Mouse (Mus musculus): ENCODE results near the gene Nhsl2.
"Not testable (repeated sequence)": the region's sequence is repeated elsewhere in the genome, so short reads cannot be mapped to it uniquely, and the experiment has no call there.

Gene Nhsl2

GRCm38 (mm10) chrX:101849281-101849821 lies at the start of gene Nhsl2:
Gene Nhsl2, plus strand, starts transcription at chrX:101849385.
- DNase-seq, result peak; percentile 24

DNA sequence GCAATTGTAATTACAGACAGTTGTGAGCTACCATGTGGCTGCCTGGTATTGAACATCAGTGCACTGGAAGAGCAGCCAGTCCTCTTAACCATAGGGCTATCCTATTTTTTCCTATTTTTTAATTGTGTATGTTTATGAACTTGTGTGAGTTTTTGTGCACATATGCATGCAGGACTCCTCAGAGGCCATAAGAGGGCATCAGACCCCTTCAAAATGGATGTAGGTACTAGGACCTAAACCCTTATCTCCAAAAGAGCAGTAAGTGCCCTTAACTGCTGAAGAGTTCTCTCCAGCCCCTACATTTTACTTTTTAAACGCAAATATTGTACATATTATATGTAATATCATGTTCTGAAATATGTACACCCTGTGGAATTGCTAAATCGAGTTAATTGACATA lies 43.7 kb upstream of the Nhsl2 start:
- DNase-seq, result no peak

- DNase-seq, result no peak
These were observed 37.4 kb upstream of the Nhsl2 start for GRCm38 (mm10) chrX:101811750-101812149.

DNA sequence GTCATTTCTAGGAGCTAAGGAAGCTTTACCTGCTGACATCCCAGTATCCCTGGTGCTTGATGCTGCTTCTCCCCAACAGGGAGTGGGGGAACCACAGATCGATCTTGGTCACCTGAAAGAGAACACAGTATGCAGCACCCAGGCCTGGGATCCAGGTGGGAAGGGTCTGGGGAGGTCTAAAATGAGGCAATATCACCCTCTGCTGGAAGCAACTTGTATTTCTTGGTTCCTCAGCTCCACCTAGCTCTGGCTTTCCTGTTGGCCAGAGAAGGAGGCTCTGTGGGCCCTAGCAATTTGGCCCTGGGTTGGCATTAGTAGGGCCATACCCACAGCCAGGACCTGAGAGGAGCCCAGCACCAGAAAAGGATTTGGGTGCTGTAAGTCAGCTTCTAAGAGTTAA lies 30.0 kb upstream of the Nhsl2 start:
- DNase-seq, result no peak

- not testable (repeated sequence) for DNase-seq
These were observed 29.2 kb upstream of the Nhsl2 start for GRCm38 (mm10) chrX:101819980-101820379.

DNA sequence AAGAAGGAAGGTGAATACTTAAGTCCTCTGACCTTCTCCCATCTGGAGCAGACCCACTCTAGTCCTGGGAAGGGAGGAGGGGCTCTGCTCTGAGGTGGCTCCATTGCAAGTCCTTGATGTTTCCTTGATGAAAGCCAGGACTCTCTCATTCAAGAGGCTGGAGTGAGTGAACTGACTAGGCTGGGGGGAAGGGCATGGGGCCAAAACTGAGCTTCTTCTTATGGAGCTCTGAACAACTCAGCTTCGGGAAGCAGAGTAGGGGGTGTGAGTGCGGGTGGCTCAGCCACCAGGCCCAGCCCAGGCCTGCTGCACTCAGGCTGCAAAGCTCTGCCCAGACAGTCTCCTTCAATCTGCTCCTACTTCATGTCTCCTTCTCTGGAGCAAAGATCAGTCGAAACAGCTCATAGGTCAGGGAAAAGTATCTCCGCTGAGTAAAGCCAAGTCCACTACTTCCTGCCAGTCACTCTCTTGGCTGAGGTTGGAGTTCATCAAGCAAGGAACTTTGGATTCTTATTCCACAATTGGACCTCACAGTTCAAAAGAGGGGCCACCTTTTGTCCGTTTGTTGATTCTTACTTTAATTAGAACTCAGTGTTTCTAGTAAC lies 1.9 kb upstream of the Nhsl2 start:
- DNase-seq, result no peak

DNA sequence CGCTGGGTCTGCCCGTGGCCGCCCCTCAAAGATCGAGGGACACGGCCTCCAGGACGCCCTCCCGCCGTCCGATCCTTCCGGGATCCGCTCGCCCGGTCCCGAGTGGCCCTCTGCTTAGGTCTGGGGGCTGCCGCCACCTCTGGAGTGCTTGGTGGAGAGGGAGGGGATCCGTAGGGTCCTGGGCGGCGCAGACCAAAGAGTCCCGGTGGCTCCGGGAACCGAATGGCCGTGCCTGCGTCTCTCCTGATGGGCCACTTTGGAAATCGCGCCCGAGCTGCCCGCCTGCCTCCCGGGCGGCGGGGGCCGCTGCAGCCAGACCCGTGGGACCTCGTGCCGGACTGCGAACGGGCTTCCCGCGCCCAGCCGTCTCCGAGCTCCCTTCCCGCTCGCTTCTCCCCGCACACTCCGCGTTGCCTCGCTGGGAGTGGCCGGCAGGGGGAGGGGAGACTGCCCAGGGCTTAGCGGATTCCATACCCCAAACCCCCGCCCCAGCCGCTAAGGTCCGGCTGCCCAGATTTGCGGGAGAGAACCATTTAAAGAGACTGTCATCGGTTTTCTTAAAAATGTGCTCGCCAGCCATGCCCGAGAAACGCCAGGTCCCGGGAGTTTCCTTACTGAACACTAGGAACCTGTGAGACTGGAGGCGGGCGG lies 841 bp downstream of the Nhsl2 start:
- no peak for DNase-seq

DNA sequence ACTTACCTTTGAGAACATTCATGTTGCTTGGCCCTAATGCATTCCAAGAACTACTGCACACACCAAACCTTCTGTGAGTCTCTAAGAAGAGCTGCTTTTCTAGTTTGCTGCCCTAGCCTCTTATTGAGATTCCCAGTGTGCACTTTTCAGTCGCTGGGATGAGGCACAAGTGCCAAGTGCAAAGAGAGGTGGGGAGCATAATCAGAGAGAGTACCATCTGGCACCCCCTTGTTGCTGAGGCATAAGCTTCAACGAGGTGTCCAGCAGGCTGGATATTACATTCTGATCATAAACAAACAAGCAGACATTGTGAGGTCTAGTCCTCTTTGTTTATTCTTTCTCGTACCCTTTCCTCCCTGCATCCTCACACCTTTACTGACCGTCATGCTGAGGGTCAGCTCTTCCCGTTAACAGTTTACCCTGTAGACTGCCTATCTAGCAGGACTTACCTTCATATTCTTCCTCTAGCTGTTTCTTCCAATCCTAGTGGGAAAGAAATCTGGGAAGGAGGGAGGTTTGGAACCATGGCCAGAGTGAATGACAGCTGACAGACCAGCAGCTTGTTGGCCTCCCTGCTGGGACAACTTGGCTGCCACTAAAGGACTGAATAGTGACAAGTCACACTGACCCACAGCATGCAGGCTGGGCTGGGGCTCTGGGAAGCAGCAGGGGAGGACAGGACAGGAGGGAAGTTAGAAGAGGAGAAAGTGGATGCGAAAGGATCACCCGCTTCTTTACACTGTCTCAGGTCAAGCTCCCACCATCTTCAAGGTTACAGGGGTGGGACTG lies 2.6 kb downstream of the Nhsl2 start:
- no peak for DNase-seq

GRCm38 (mm10) chrX:101863666-101864378 lies 14.6 kb downstream of the Nhsl2 start:
- DNase-seq, result no peak

DNA sequence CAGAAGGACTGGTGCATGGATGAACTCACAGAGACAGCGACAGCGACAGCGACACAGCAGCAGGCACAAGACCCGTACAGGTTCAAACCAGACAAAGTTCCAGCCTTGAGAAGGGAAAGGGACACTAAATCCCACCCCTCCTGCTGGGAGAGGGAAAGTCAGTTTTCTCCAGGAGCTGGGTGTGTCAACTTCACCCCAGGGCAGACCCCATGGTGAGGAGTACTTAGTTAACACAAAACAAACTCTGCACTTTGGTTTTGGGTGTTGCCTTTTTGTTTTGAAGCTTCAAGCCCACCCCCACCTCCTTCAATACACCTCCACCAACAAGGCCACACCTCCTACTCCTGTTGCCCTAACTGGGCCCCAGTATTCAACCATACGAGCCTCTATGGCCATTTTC lies 15.6 kb downstream of the Nhsl2 start:
- no peak for DNase-seq

DNA sequence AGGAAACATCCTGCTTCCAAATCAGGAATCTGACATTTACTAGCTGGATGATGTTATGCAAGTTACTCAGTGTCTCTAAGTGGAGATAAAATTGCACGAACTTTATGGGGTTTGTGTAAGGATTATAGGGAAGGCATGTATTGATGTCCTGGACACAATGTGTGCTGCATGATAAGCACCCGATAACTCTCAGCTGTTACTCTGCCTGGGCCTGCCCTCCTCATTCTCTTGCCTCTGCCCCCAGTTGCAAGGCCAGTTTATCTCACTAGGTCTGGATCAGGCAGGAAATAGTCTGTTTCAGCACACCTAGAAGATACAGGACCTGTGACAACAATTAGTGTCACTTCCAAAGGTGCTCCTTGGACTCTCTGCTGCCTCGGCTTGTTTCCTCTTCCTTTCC lies 25.0 kb downstream of the Nhsl2 start:
- no peak for DNase-seq

- no peak for DNase-seq
These were observed 25.7 kb downstream of the Nhsl2 start for GRCm38 (mm10) chrX:101874901-101875300.

DNA sequence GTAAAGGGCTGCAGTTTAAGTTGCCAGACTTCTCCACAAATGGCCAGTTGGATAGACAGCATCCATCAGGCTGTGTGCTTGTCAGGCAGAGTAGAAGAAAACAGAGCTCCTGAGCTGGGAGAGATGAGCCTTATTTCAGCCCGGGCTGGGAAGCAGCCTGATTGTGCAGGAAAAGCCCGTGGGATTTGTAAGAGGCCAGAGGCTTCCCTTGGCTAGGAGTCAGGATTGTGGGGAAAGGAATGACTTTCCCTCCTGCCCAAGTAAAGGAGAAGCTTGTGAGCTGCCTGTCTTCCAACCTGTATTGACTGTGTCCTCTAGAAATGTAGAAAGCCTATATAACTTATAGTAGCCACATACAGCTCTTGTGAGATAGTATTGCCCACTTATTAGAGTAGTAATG lies 27.0 kb downstream of the Nhsl2 start:
- no peak for DNase-seq

- no peak for DNase-seq
These were observed 28.7 kb downstream of the Nhsl2 start for GRCm38 (mm10) chrX:101877840-101878239.

GRCm38 (mm10) chrX:101878546-101878945 lies 29.4 kb downstream of the Nhsl2 start:
- no peak for DNase-seq

- DNase-seq, result no peak
These were observed 33.1 kb downstream of the Nhsl2 start for GRCm38 (mm10) chrX:101882141-101882751.

DNA sequence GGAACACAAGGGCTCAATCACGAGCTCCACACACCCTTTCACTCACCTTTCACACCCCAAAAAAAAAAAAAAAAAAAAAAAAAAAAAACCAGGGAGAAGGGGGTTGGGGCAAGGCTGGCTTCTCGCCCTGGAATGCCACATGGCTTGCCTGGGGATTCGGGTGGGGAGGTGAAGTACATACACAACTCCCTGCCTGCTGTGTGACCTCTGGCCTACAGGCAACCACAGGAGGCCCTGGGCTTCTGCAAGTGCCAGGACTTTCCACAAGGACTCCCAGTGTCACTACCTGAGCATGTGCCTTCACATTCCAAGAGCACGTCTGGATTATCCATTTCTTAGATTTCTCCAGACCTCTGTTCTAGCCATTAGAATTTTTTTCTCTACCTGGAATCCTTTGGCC lies 40.2 kb downstream of the Nhsl2 start:
- no peak for DNase-seq

DNA sequence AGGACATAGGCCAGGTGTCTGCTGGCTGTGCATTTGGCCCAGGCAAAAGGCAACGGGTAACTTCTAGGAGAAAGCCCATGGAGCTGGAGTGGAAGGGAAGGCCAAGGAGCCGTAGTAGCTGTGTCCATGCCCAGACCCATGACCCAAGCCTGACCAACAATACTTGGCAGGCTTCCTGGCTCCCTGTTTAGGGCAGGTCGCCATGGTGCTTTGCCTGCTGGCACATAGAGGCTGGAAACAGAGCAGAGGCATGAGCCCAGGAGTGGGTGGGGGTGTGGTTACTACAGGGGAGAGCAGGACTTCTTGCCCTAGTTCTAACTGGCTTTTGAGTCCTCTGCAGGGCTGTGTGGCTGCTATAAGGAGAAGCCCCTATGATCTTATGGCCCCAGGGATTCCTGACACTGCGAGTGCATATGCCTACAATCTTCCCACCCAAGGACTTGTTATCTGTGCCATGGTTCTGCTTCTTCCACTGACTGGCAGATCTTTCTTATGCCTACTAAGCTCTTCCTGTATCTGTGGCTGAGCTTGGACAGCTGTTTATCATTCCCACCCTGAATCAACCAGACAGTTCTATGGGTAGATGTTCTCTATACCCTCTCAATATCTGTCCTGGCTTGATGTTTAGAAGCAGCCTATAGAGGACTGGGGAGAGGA lies 40.8 kb downstream of the Nhsl2 start:
- DNase-seq, result peak; percentile 8

DNA sequence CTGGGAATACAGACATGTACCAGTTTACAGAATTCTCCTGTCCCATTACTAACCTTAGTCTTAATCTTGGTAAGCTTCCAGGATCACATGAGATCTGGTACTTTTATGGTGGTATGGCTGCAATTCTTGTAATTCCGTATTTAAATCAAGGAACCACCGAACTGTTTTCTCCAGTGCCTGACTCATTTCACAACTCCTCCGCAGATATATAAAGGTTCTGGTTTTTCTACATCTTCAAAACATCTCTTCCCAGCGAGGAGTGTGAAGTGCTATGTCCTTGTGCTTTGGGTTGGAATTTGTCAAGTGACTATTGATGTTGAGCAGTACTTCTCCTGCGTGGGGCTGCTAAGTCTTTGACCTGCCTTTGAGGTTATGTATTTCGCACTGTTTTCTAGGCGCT lies 44.6 kb downstream of the Nhsl2 start:
- no peak for DNase-seq

DNA sequence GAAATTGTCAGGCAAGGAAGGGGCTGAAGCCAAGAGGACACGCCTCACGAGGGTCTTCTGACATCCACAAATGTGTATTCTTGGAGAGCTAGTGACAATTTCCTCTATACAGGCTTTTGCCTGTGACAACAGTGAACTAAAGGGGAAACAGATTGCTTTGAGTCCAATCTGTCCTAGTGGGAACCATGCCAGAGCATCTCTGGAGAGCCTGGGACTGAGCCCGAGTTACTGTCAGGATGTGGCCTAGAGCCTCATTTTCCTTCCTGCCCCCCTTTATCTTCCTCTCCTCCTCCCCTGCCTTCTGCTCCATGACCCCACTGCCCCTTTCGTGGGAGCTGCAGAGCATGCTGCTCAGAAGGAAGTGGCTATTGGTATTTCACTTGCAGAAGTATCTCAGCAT lies 49.2 kb downstream of the Nhsl2 start:
- no peak for DNase-seq

GRCm38 (mm10) chrX:101901806-101902490 lies 52.8 kb downstream of the Nhsl2 start:
- no peak for DNase-seq

- DNase-seq, result no peak
These were observed 53.4 kb downstream of the Nhsl2 start for GRCm38 (mm10) chrX:101902597-101902996.

Measured in right cerebral cortex, postnatal 14 days (tissue).